Mouse (Mus musculus) gastrocnemius, adult 2 months (tissue): ENCODE results near the gene Icmt. TPM values are rescaled to one million over a fixed set of nuclear protein-coding genes. Genes with fewer than 3 reads are reported as not detected.

ENCODE experiments used
- DNase-seq: peaks from one replicate; pipeline ENCODE4 v3.0.0; 2022
- H3K27ac ChIP-seq: fragments of 200-600 bp; 2 replicates; pipeline ENCODE4 v1.8.1; 2022; ENCODE audit warnings: mild to moderate bottlenecking
- H3K4me3 ChIP-seq: fragments of 200-600 bp; 2 replicates; pipeline ENCODE4 v1.8.1; 2022; ENCODE audit warnings: mild to moderate bottlenecking, moderate library complexity
- CTCF ChIP-seq: fragments of 200-600 bp; IDR thresholded peaks from 2 replicates; pipeline ENCODE4 v1.8.1; 2022; ENCODE audit warnings: antibody characterized with exemption, mild to moderate bottlenecking, moderate library complexity
- intact Hi-C: fragments of 180-260 bp; cut with DNase I; formaldehyde crosslinking; loops from one replicate; pipeline ENCODE4 v1.15.1; 2025
- total RNA-seq, 2 experiments: library from RNA; stranded (reverse); gene quantifications; 2 replicates each; pipeline ENCODE4 v1.2.3; 2021

The Icmt gene
- total RNA-seq, 2 experiments from 2014 or later: 18.1 to 19.3 TPM

DNA sequence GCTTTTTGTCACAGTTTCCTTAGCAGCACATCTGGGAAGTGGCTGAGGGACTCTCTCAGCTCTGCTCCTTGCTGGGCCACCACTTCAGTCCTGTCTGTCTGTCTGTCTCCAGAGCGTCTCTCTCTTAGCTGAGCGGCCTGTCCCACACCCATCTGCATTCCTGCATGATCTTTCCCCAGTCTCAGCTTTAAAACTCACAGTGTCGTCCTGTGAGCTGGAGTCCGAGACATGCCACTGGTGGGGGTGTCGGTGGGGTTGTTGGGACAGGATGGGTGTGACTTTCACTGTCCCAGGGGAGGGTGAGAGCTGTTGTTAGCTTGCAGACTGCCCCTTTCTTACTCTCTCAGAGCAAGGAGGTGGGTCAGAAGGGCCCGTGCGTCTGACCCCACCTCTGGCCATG, 58.6 kb downstream of the Icmt start:
- Histone ChIP-seq H3K27ac (no peak overlapping the region), H3K4me3 (no peak overlapping the region)
- no peak for TF ChIP-seq CTCF
- DNase-seq: no peak
- intact Hi-C loops: no loop called here

Other genes with a start within 250 kb of the Icmt start
- 1 to 10 TPM; 4.9 to 6.6 TPM for gene Plekhg5, start 224.7 kb upstream of the Icmt start, total RNA-seq
- 1 to 10 TPM in 1 of 2 experiments, under 1 TPM in 1; 0.38 to 2.0 TPM for gene Tnfrsf25, start 181.3 kb upstream of the Icmt start, total RNA-seq
- under 1 TPM; 0.13 to 0.45 TPM for gene Espn, start 144.9 kb upstream of the Icmt start, total RNA-seq
- gene Hes2, start 138.4 kb upstream of the Icmt start, total RNA-seq: not detected
- gene Acot7, start 119.1 kb upstream of the Icmt start, total RNA-seq: 10 to 100 TPM; 12.7 to 22.8 TPM
- 1 to 10 TPM; 3.4 to 7.3 TPM for gene Gpr153, start 23.0 kb upstream of the Icmt start, total RNA-seq
- gene Hes3, start 5.6 kb upstream of the Icmt start, total RNA-seq: not detected
- not detected for gene Rnf207, start 21.8 kb downstream of the Icmt start, total RNA-seq
- 100 to 1,000 TPM; 235 to 261 TPM for gene Rpl22, start 28.5 kb downstream of the Icmt start, total RNA-seq
- gene Chd5, start 41.4 kb downstream of the Icmt start, total RNA-seq: under 1 TPM; 0.08 to 0.20 TPM
- under 1 TPM; 0.48 to 0.53 TPM for gene Nphp4, start 179.5 kb downstream of the Icmt start, total RNA-seq
- gene Kcnab2, start 180.6 kb downstream of the Icmt start, total RNA-seq: 1 to 10 TPM in 1 of 2 experiments, under 1 TPM in 1; 0.51 to 1.6 TPM